Mouse (Mus musculus): ENCODE data around the gene Sema4g. TPM values are rescaled to one million over a fixed set of nuclear protein-coding genes. Genes with fewer than 3 reads are reported as not detected.

Gene Sema4g
- total and polyA plus RNA-seq, 3 experiments = 0.15 to 0.47 TPM; not detected in 1

GRCm38 (mm10) chr19:45015518-45016281 is 26.8 kb downstream of the Sema4g start (continued):
- TF ChIP-seq BHLHE40 (IDR thresholded peaks at IDR 0.05; ENCODE audit: borderline replicate concordance, low read depth, low read length) = peak; percentile 90; the same call in 1 of the 2 replicates
- no peak for TF ChIP-seq UBTF (IDR thresholded peaks at IDR 0.05; ENCODE audit: borderline replicate concordance, insufficient read depth, low read depth, low read length)
- no peak for TF ChIP-seq SMC3 (IDR thresholded peaks at IDR 0.05; ENCODE audit: low read depth, low read length)
- no peak; the same call in 1 of the 2 replicates for TF ChIP-seq TCF12 (IDR thresholded peaks at IDR 0.05; ENCODE audit: low read depth, low read length)
- TF ChIP-seq USF2 (IDR thresholded peaks at IDR 0.05; ENCODE audit: borderline replicate concordance in 1 of 2, insufficient read depth in 1 of 2, low read depth in 1 of 2, low read length in 2 of 2) = peak in 1 of 2 experiments; percentile 58; a peak in 2 of 4 replicates
- TF ChIP-seq RAD21 (IDR thresholded peaks at IDR 0.05; ENCODE audit: low read depth, low read length) = no peak
- TF ChIP-seq MEF2A (IDR thresholded peaks at IDR 0.05; ENCODE audit: extremely low read depth, insufficient replicate concordance, low read depth, low read length, poor library complexity, severe bottlenecking) = no peak
- peak; percentile 56; the same call in 1 of the 2 replicates for TF ChIP-seq HCFC1 (IDR thresholded peaks at IDR 0.05; ENCODE audit: low read depth, low read length)
- TF ChIP-seq MAFK (IDR thresholded peaks at IDR 0.05; ENCODE audit: borderline replicate concordance, low read depth, low read length) = no peak
- TF ChIP-seq MYB (IDR thresholded peaks at IDR 0.05; ENCODE audit: low read depth, low read length) = no peak
- peak; percentile 1; the same call in 1 of the 2 replicates for TF ChIP-seq SIN3A (IDR thresholded peaks at IDR 0.05; ENCODE audit: low read length)

GRCm38 (mm10) chr19:45016341-45017215 is 27.7 kb downstream of the Sema4g start:
- DNase-seq (ENCODE audit: low read depth, low spot score) = peak; percentile 76
- Histone ChIP-seq H3K9me3 (replicated peaks; ENCODE audit: insufficient read depth, low read length) (no peaks in the 10 kb centered on the region), H3K27ac (ENCODE audit: control insufficient read depth, low read depth, low read length) (peak overlapping the region; percentile 68), H3K4me1 (ENCODE audit: control insufficient read depth in 1 of 2, insufficient read depth in 2 of 2, low read length in 2 of 2) (peaks cover 6 to 12% of the 10 kb centered on the region in 2 experiments), H3K79me2 (ENCODE audit: control insufficient read depth, insufficient read depth, low read length, poor library complexity) (no peaks in the 10 kb centered on the region; the same call in 1 of the 2 replicates), H3K27me3 (ENCODE audit: control insufficient read depth in 1 of 2, insufficient read depth in 2 of 2, low read length in 2 of 2) (no peaks in the 10 kb centered on the region), H3K4me3 (ENCODE audit: control insufficient read depth in 1 of 2, insufficient read depth in 1 of 2, low read depth in 2 of 2, low read length in 2 of 2) (peak overlapping the region; percentile 69 to 93), H3K9ac (ENCODE audit: control insufficient read depth, low read depth, low read length, poor library complexity, severe bottlenecking) (peak overlapping the region; percentile 63), H3K36me3 (ENCODE audit: control insufficient read depth in 1 of 2, insufficient read depth in 2 of 2, low read length in 2 of 2) (peaks cover 0 to 7% of the 10 kb centered on the region in 2 experiments; a peak in 2 of 4 replicates)
- TF ChIP-seq MEF2A (IDR thresholded peaks at IDR 0.05; ENCODE audit: extremely low read depth, insufficient replicate concordance, low read depth, low read length, poor library complexity, severe bottlenecking) (peak; percentile 71; the same call in 1 of the 2 replicates), USF1 (IDR thresholded peaks at IDR 0.05; ENCODE audit: low read depth, low read length) (peak; percentile 90), EP300 (IDR thresholded peaks at IDR 0.05; ENCODE audit: low read depth in 1 of 2, low read length in 2 of 2) (0 out of 4 replicates have a peak, but pooled peaks of 1 of the 2 experiments have one; percentile 27), POLR2AphosphoS2 (IDR thresholded peaks at IDR 0.05; ENCODE audit: low read length) (no peak), MAZ (IDR thresholded peaks at IDR 0.05; ENCODE audit: low read depth, low read length) (peak; percentile 90), USF2 (IDR thresholded peaks at IDR 0.05; ENCODE audit: borderline replicate concordance in 1 of 2, insufficient read depth in 1 of 2, low read depth in 1 of 2, low read length in 2 of 2) (peak in 1 of 2 experiments; percentile 69; a peak in 1 of 4 replicates), MYC (IDR thresholded peaks at IDR 0.05; ENCODE audit: low read depth, low read length) (peak; percentile 82; the same call in 1 of the 2 replicates), UBTF (IDR thresholded peaks at IDR 0.05; ENCODE audit: borderline replicate concordance, insufficient read depth, low read depth, low read length) (0 out of 2 replicates have a peak, but pooled peaks have one; percentile 29), CHD1 (IDR thresholded peaks at IDR 0.05; ENCODE audit: low read depth, low read length) (0 out of 2 replicates have a peak, but pooled peaks have one; percentile 33), RCOR1 (IDR thresholded peaks at IDR 0.05; ENCODE audit: low read depth, low read length) (no peak), MAFK (IDR thresholded peaks at IDR 0.05; ENCODE audit: borderline replicate concordance, low read depth, low read length) (no peak), MXI1 (IDR thresholded peaks at IDR 0.05; ENCODE audit: low read depth, low read length) (peak; percentile 81; the same call in 1 of the 2 replicates), SIN3A (IDR thresholded peaks at IDR 0.05; ENCODE audit: low read length) (peak; percentile 24), MAX (IDR thresholded peaks at IDR 0.05; ENCODE audit: low read length) (peak; percentile 81), MYB (IDR thresholded peaks at IDR 0.05; ENCODE audit: low read depth, low read length) (no peak), ZKSCAN1 (IDR thresholded peaks at IDR 0.05; ENCODE audit: low read depth, low read length) (no peak), ZMIZ1 (IDR thresholded peaks at IDR 0.05; ENCODE audit: low read depth, low read length) (0 out of 2 replicates have a peak, but pooled peaks have one; percentile 17), ETS1 (IDR thresholded peaks at IDR 0.05; ENCODE audit: low read depth, low read length) (peak; percentile 85), POLR2A (IDR thresholded peaks at IDR 0.05; ENCODE audit: control insufficient read depth in 1 of 2, insufficient read depth in 1 of 2, low read depth in 1 of 2, low read length in 2 of 2, poor library complexity in 1 of 2) (peak in 1 of 2 experiments; percentile 32; a peak in 1 of 4 replicates)
